Mouse (Mus musculus): ENCODE data around the gene Ssu72.
"Not testable (repeated sequence)": the region's sequence is repeated elsewhere in the genome, so short reads cannot be mapped to it uniquely, and the experiment has no call there.

Gene Ssu72

GRCm38 (mm10) chr4:155704721-155705591 lies at the start of gene Ssu72:
Gene Ssu72, plus strand, starts transcription at chr4:155704800.
- DNase-seq (ENCODE audit: low read depth, low spot score): peak; percentile 97

DNA sequence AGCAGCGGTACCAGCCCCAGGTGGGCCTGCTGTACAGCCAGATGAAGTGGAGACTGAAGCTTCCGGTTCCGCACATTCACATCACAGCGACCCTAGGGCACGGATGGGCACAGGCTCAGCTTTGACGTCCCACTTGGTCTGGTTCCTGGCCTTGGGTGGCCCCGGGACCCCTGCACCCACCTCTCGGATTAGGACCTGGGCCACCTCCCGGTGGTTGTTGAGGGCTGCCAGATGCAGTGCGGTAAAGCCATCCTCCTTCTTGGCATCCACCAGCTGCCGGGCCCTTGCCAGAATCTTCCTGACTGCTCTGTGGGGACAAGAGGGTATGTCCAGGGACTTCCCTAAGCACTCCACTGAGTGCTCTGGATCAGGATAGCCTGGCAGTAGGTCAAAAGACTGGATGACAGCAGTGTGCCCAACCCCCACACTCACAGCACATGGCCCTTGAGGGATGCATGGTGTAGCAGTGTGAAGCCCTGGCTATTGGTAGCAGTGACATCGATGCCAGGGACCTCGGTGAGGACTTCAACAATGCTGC lies 48.3 kb upstream of the Ssu72 start:
- DNase-seq (ENCODE audit: low read depth, low spot score): no peak

- no peak for DNase-seq (ENCODE audit: low read depth, low spot score)
Observed at GRCm38 (mm10) chr4:155658961-155659360, 45.6 kb upstream of the Ssu72 start.

GRCm38 (mm10) chr4:155660641-155661040 lies 44.0 kb upstream of the Ssu72 start:
- no peak for DNase-seq (ENCODE audit: low read depth, low spot score)

DNA sequence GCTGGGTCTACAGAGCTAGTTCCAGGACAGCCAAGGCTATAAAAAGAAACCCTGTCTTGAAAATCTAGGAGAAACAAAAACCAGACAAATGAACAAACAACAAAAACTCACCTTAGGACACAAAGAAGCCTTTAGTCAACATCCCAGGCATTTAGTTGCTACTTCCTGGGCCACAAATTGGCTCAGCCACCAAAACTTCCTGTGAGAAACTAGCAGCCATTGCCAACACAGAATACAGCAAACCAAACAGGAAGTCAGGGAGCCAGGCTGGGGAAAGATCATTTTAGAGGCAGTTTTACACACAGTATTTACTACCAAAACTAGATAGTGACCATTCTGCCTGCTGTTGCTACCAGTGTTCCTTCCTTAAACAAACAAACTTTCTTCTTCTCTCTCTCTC lies 37.7 kb upstream of the Ssu72 start:
- DNase-seq (ENCODE audit: low read depth, low spot score): no peak

DNA sequence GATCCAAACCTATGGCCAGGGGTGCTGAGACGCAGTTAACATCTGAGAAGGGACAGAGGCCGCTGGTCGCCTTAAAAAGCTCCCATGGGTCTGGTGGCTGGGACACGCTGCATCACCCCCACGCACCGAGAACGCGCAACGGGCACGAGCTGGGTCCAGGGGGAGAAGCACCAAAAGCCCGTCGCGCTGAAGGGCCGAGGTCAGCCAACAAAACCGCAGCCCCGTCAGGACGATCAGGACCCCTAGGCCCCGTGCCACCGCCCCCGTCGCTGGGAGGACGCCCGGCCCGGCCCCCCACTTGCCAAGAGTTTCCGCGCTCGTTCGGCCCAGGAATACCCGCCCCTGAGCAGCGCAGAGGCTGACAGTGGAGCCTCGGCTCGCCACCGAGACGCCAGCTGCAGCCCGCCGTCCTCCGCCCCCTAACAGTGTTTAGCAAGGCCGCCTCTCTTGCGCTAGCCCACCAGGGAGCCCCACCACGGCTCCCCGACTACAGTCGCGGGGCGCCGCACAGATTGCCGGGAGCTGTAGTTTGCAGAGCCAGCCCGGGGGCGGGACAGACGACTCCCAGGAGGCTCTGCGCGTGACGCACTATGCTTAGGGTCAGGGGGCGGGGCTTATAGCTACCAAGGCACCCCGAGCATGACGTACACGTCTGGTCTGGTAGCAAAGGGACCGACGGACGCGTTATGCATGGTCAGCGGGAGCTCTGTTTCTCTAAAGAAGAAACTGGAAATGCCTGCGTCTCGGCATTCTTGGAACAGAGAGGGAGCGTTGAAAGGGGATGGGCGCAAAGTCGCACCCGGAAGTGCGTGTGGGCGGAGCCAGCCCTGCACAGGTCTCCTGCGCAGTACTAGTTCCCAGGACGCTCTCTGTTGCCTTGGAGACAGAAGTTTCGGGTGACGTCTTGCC lies 35.7 kb upstream of the Ssu72 start, which contains the start of gene Mib2:
TSS of gene Mib2 (minus strand) at position 510 of the 909 bp plus-strand sequence.
- DNase-seq (ENCODE audit: low read depth, low spot score): peak; percentile 98

GRCm38 (mm10) chr4:155669598-155670075 lies 35.0 kb upstream of the Ssu72 start:
- no peak for DNase-seq (ENCODE audit: low read depth, low spot score)

DNA sequence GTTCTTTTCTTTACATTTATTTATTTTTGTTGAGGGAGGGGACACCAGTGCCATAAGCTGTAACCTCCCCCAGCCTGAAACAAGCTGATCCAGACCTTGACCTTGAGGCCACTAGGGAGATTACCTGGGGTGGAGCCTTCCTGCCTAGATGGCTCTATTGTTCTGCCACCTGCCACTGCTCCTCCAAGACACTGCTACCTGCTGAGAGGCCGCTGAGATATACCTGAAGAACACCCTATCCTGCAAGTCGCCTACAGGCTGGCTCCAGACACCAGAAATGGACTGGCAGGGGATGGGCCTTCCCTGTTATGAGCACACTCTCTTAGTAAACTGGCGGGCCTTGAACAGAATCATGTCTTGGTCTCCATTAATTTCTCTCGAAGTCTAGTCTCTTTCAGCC lies 34.4 kb upstream of the Ssu72 start:
- DNase-seq (ENCODE audit: low read depth, low spot score): not testable (repeated sequence)

GRCm38 (mm10) chr4:155672082-155672481 lies 32.5 kb upstream of the Ssu72 start:
- no peak for DNase-seq (ENCODE audit: low read depth, low spot score)

GRCm38 (mm10) chr4:155675991-155676390 lies 28.6 kb upstream of the Ssu72 start:
- peak; percentile 83 for DNase-seq (ENCODE audit: low read depth, low spot score)

GRCm38 (mm10) chr4:155683670-155684277 lies 20.8 kb upstream of the Ssu72 start:
- not testable (repeated sequence) for DNase-seq (ENCODE audit: low read depth, low spot score)

- DNase-seq (ENCODE audit: low read depth, low spot score): not testable (repeated sequence)
Observed at GRCm38 (mm10) chr4:155687764-155688163, 16.8 kb upstream of the Ssu72 start.

DNA sequence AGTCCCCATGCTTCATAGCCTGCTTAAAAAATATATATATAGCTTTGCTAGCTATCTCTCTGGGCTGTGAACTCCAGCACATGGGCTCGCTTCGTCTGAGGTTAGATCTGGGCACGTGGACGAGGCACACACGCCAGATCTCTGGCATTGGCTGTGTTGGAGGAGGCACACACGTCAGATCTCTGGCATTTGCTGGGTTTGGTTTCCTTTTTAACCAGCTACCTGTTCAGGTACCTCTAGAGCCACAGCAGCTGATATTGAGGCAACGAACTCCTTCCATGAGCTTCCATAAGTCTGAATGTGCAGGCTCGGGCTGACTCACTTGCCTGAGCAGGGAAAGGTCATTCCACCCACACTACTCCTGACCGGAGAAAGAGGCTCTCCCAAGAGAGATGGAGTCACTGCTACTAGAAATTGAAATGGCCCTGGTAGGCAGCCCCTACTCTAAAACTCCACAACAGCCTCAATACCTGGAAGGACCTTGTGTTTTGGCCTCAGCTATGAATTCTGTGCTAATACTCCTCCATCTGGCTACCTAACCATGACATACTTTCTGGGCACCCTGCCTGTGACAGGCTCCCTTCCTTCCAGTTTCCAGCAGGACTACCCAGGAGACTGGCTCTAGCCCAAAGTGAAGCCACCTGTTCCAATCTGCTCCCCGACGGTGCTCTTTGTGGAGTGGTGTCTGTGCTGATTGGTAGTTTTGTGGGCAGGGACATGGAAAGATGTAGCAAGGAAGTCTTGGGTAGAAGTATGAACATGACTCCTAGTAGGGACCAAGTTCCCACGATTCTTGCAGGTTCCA lies 13.8 kb upstream of the Ssu72 start:
- DNase-seq (ENCODE audit: low read depth, low spot score): peak; percentile 99

- DNase-seq (ENCODE audit: low read depth, low spot score): no peak
Observed at GRCm38 (mm10) chr4:155692421-155692820, 12.2 kb upstream of the Ssu72 start.

GRCm38 (mm10) chr4:155694111-155694481 lies 10.5 kb upstream of the Ssu72 start, which contains the start of gene Fndc10:
Gene Fndc10, plus strand, starts transcription at chr4:155694342.
- DNase-seq (ENCODE audit: low read depth, low spot score): peak; percentile 90

- peak; percentile 93 for DNase-seq (ENCODE audit: low read depth, low spot score)
Observed at GRCm38 (mm10) chr4:155694482-155695401, 9.9 kb upstream of the Ssu72 start.

DNA sequence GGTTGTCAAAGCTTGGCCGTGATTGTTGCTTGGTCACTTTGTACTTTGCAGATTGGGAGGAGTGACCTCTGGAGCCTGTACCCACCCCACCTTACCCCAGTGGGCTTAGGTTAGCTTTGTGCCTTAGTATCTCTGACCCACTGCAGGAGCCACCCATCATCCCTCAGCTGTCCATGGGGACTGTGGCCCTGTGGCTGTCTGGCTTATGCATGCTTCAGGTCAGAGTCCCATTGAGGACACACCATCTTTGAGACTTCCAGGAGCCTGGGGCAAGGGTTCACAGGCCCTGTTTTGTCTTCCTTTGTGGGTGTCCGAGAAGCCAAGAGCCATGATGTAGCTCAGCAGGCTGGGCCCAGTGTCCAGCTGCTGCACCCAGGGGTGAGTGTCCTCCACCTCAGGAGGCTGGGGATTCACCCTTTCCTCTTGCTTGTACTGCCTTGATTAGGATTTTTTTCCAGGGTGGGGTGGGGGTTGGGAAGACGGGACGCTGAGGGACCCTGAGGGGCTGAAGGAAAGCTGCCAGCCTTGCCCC lies 9.0 kb upstream of the Ssu72 start:
- no peak for DNase-seq (ENCODE audit: low read depth, low spot score)

DNA sequence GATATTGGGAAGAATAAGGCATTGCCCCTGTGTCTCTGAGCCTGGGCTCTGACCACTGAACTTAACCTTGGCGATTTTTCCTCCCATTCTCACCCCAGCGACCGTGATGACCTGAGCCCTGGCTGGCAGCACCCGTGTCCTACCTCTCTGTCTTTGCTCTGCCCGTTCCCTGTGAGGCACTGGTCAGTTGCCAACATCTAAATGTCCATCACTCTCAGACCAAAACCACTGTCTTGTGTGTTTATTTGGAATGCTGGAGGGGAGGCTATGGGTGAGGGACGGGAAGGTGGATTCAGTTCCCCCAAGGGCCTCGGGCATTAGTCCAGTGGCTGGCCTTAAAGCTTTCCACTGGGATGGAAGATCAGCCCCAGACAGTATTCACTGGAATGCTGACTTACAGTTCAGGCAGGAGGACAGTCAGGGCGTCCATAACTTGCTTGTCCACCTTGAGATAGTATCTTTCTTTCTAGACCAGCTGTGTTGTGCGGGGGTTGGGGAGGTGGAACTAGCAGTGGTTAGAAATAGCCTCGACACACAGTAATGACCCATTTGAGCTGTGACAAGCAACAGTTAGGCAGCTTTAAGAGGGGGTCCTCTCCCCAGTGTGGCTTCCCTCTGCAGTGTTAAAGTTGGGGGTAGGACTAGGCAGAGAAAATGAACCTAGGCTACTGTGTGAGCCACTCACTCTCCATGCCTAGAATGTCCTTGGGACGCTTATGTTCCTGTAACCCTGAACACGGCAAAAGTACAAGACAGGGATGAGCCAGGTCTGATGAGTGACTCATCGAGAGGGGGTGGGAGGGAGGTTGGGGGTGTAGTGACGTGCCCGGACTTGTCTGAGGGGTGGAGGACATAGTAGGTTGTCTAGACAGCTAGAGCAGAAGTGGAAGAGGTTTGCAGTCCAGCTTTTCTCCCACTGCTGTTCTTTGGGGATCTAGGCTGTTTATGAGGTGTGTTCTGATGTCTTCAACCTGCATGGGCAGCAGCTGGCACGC lies 8.0 kb upstream of the Ssu72 start:
- DNase-seq (ENCODE audit: low read depth, low spot score): peak; percentile 91
